Mouse (Mus musculus) lung, embryonic 16.5 days (tissue): Measurements from ENCODE around the gene Bbs9. TPM values are rescaled to one million over a fixed set of nuclear protein-coding genes. Genes with fewer than 3 reads are reported as not detected.
A peak's percentile ranks its signal among the peaks of the same experiment; 100 is the strongest.

Experiments
- ATAC-seq: fragments of 200-750 bp; cut with Nextera tagmentation; 2 replicates; pipeline ENCODE4 v1.8.0; 2017; ENCODE audit warnings: low read depth, mild to moderate bottlenecking, moderate library complexity
- H3K27ac ChIP-seq: fragments of 300-500 bp; sonication (generic); 2 replicates; pipeline ENCODE4 v1.5.1; 2014; ENCODE audit warnings: mild to moderate bottlenecking, control low read depth, low read length
- H3K27me3 ChIP-seq: fragments of 300-500 bp; sonication (generic); 2 replicates; pipeline ENCODE4 v1.6.1; 2014; ENCODE audit warnings: low read depth, low read length, mixed read lengths; ENCODE audit not compliant: control insufficient read depth, insufficient read depth
- H3K36me3 ChIP-seq: fragments of 300-500 bp; sonication (generic); 2 replicates; pipeline ENCODE4 v1.6.1; 2014; ENCODE audit warnings: low read length; ENCODE audit not compliant: control insufficient read depth, insufficient read depth
- H3K4me1 ChIP-seq: fragments of 300-500 bp; sonication (generic); replicated peaks from 2 replicates; pipeline ENCODE4 v1.6.1; 2014; ENCODE audit warnings: low read length, mixed read lengths; ENCODE audit not compliant: control insufficient read depth, insufficient read depth
- H3K4me2 ChIP-seq: fragments of 300-500 bp; sonication (generic); 2 replicates; pipeline ENCODE4 v1.6.1; 2014; ENCODE audit warnings: low read depth, low read length, control low read depth
- H3K4me3 ChIP-seq: fragments of 300-500 bp; sonication (generic); 2 replicates; pipeline ENCODE4 v1.5.1; 2014; ENCODE audit warnings: mild to moderate bottlenecking, low read length, control low read depth
- H3K9ac ChIP-seq: fragments of 300-500 bp; sonication (generic); 2 replicates; pipeline ENCODE4 v1.6.1; 2014; ENCODE audit warnings: low read length, control low read depth
- H3K9me3 ChIP-seq: fragments of 300-500 bp; sonication (generic); 2 replicates; pipeline ENCODE4 v1.6.1; 2016; ENCODE audit warnings: low read length; ENCODE audit not compliant: control insufficient read depth
- WGBS: fragments of 180-500 bp; shearing (Covaris S2); extraction: QIAGEN DNeasy Blood & Tissue Kit; methylation state at CpG from one replicate; pipeline ENCODE4 v1.1.7; 2014; 5-methylcytosine and 5-hydroxymethylcytosine counted together
- polyA plus RNA-seq: library from polyadenylated mRNA; unstranded; fragments of >200 nt; fragmentation: Nextera tagmentation; extraction: Ambion mirVana; gene quantifications from 2 replicates; pipeline ENCODE4 v1.2.1, GENCODE M21; 2015

The Bbs9 gene
- polyA plus RNA-seq, 1 experiment from 2014 or later: 16.0 TPM

DNA sequence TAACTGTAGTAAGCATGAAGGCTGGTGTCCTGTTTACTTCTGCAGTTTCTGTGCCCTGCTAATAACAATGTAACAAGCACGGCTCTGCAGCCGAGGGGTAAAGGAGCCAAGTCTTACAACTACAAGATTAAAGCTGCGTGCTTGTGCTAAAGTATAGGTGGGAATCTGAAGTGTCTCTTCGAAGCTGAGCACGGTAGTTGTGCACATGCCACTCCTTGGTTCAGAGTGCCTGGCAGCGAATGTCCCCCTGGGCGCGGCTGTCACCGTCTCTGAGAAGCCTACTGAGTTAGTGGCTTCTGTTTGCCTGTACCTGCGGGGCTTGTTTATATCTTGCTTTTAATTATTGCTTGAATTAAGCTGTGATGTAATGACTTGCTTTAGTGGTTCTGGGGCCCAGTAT is 65.6 kb downstream of the Bbs9 start:
- Histone ChIP-seq H3K9ac (no peak overlapping the region), H3K27me3 (no peaks in the 10 kb centered on the region), H3K27ac (no peak overlapping the region), H3K4me1 (no peaks in the 10 kb centered on the region), H3K4me3 (no peak overlapping the region), H3K36me3 (no peaks in the 10 kb centered on the region), H3K9me3 (no peaks in the 10 kb centered on the region), H3K4me2 (no peak overlapping the region)
- WGBS: 57% methylated on average over 10 of the region's 10 CpGs
- ATAC-seq: peak; percentile 52; the same call in 1 of the 2 replicates

DNA sequence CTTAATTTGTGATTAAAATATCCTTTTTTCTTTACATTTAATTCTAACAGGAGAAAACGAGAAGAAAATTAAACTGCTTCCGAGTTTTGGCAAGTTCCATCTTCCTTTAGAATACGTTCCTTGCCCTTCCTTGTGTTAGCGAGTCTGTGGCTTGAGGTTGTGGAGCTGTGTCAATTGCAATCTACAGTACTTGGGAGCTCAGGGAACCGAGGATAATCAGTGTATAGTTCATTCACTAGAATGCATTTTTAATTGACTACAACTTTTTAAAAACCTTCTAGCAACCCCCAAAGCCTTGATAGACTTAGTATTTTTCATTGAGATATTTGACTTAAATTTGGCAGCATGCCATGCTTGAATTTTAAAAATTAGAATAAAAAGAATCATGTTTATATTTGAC is 68.0 kb downstream of the Bbs9 start:
- 69% methylated on average over 5 of the region's 5 CpGs for WGBS
- no peak for ATAC-seq
- no peak overlapping the region for H3K4me3 ChIP-seq
- no peak overlapping the region for H3K27ac ChIP-seq
- H3K9me3 ChIP-seq: no peaks in the 10 kb centered on the region
- no peaks in the 10 kb centered on the region for H3K27me3 ChIP-seq
- H3K4me1 ChIP-seq: no peaks in the 10 kb centered on the region
- no peak overlapping the region for H3K4me2 ChIP-seq
- no peaks in the 10 kb centered on the region for H3K36me3 ChIP-seq
- no peak overlapping the region for H3K9ac ChIP-seq

DNA sequence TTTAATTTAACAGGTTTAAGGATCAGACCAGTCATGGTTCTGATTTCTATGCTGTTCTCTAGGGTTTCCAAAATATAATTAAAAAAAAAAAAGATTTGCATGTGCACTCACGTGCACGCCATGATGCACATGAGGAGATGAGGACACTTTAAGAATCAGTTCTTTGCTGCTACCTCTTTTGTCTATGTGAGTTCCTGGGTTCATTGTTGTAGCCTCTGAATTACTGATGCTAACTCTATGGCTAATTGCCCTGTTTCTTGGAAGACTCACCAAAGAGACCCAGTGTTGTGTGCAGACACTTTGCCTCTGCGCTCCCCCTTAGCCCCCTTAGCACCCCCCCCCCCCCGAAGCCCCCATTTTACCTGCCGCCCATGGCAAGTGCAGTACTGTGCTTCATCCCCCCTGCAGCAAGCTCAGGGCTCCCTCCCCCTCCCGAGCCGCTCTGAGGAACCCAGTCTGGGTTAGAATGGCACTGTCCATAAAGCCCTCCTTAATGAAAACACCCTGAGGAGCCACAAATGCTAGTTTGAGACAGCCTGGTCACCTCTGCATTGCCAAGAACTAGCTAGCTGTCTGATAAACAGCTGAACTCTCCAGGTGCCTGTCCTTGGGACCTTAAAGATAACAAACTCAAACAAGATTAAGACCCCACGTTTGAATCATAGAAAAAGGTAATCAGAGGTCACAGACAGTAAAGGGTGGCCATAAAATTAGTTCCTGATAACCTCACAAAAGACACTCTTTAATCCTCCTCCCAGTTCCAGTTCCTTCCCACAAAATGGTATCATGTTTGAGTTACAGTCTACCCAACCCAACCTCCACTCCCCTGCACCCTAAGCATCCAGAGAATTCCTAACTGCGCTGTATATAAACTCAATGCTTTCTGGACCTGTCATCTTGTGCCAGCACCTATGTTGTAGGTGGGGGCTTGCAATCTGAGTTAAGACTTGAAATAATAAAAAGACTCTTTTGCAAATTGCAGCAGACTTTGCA is 69.1 kb downstream of the Bbs9 start:
- Histone ChIP-seq H3K9ac (no peak overlapping the region), H3K4me2 (no peak overlapping the region), H3K4me1 (no peaks in the 10 kb centered on the region), H3K27ac (no peak overlapping the region), H3K9me3 (no peaks in the 10 kb centered on the region), H3K36me3 (no peaks in the 10 kb centered on the region), H3K4me3 (no peak overlapping the region), H3K27me3 (no peaks in the 10 kb centered on the region)
- no peak for ATAC-seq
- WGBS: 59% methylated on average over 8 of the region's 9 CpGs

- Histone ChIP-seq H3K9me3 (no peaks in the 10 kb centered on the region), H3K27me3 (no peaks in the 10 kb centered on the region), H3K4me3 (no peak overlapping the region), H3K4me1 (no peaks in the 10 kb centered on the region), H3K9ac (no peak overlapping the region), H3K4me2 (no peak overlapping the region), H3K36me3 (no peaks in the 10 kb centered on the region), H3K27ac (no peak overlapping the region)
- no peak for ATAC-seq
- WGBS: 51% methylated on average over 1 of the region's 1 CpGs
Measured at GRCm38 (mm10) chr9:22551273-22551672, 75.8 kb downstream of the Bbs9 start.

DNA sequence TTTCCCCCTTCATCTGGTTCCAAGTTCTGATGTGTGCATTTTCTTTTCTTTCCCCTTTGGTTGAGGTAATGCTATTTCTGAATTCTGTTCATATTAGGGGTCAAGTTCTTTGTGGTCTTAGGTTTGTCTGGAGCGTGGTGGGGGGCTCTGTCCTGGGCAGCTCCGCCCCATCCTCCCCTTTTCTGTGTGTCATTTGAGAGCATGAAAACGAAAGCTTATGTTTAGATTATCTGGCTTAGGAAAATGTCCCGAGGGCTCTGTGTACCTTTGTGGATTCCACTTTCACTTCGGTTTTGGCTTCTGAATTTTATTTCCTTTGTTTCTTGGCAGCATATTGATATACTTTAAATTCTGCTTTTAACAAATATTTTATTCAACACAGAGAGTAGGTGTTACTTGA is 80.6 kb downstream of the Bbs9 start:
- H3K4me3 ChIP-seq: no peak overlapping the region
- H3K9ac ChIP-seq: no peak overlapping the region
- no peak overlapping the region for H3K4me2 ChIP-seq
- no peaks in the 10 kb centered on the region for H3K9me3 ChIP-seq
- H3K36me3 ChIP-seq: no peaks in the 10 kb centered on the region
- no peaks in the 10 kb centered on the region for H3K27me3 ChIP-seq
- H3K4me1 ChIP-seq: no peaks in the 10 kb centered on the region
- 34% methylated on average over 5 of the region's 5 CpGs for WGBS
- no peak for ATAC-seq
- no peak overlapping the region for H3K27ac ChIP-seq

- no peak overlapping the region for H3K9ac ChIP-seq
- 42% methylated on average over 13 of the region's 13 CpGs for WGBS
- H3K4me3 ChIP-seq: no peak overlapping the region
- H3K36me3 ChIP-seq: no peaks in the 10 kb centered on the region
- H3K4me2 ChIP-seq: no peak overlapping the region
- no peak for ATAC-seq
- no peak overlapping the region for H3K27ac ChIP-seq
- H3K4me1 ChIP-seq: no peaks in the 10 kb centered on the region
- no peaks in the 10 kb centered on the region for H3K27me3 ChIP-seq
- no peaks in the 10 kb centered on the region for H3K9me3 ChIP-seq
Measured at GRCm38 (mm10) chr9:22557467-22557866, 82.0 kb downstream of the Bbs9 start.

- H3K4me2 ChIP-seq: no peak overlapping the region
- no peaks in the 10 kb centered on the region; the same call in 1 of the 2 replicates for H3K9me3 ChIP-seq
- 77% methylated on average over 11 of the region's 11 CpGs for WGBS
- no peak overlapping the region for H3K27ac ChIP-seq
- H3K4me3 ChIP-seq: no peak overlapping the region
- H3K36me3 ChIP-seq: no peaks in the 10 kb centered on the region
- H3K4me1 ChIP-seq: no peaks in the 10 kb centered on the region
- H3K27me3 ChIP-seq: no peaks in the 10 kb centered on the region
- ATAC-seq: no peak
- H3K9ac ChIP-seq: no peak overlapping the region
Measured at GRCm38 (mm10) chr9:22563612-22564347, 88.3 kb downstream of the Bbs9 start.

DNA sequence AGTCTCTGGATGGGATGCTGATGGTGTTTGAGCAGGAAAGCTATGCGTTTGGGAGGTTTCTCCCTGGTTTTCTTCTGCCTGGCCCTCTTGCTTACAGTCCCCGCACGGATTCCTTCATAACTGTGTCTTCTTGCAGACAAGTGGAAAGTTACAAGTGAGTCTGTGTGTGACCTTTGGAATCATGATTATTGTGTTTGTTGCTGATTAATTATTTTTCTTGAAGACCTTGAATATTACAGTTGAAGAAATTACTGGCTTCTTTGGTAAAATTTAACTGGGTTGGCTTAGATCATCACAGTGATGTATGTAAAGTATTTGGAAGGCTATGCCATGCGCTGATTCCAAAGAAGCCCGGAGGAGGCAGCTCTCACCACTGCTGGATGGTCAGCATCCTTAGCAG is 92.2 kb downstream of the Bbs9 start:
- Histone ChIP-seq H3K27me3 (no peaks in the 10 kb centered on the region), H3K9ac (no peak overlapping the region), H3K9me3 (no peaks in the 10 kb centered on the region; the same call in 1 of the 2 replicates), H3K4me1 (no peaks in the 10 kb centered on the region), H3K4me3 (no peak overlapping the region), H3K36me3 (no peaks in the 10 kb centered on the region), H3K4me2 (no peak overlapping the region), H3K27ac (no peak overlapping the region)
- no peak for ATAC-seq
- 91% methylated on average over 5 of the region's 5 CpGs for WGBS

DNA sequence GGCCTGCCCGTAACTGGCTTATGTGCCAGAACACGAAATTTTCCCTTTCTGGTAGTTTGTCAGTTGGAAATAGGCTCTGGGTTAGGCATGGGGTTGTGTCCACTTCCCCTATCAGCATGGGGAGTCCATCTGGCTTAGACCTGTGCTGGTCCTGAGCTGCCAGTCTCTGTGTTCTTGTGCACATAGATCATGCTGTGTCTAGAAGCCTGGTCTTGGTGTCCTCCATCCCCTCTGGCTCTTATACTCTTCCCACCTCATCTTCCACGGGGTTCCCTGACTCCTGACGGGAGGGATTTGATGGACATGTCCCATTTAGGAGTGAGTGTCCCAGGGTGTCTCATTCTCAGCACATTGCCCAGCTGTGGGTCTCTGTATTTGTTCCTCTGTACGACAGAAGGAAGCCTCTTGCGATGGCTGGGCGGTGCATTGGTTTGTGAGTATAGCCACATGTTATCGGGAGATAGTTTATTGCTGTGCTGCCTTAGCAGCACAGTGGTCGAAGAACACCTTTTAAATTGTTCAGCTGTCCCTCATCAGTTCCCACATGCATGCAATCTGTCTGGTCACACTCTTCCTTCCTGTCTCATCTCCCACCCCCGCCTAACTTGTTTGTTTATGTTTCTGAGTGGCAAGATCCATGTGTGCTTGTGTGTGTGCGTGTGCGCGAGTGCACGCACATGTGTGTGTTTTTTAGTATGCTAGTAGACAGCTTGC is 101.1 kb downstream of the Bbs9 start:
- no peaks in the 10 kb centered on the region for H3K9me3 ChIP-seq
- no peak overlapping the region for H3K9ac ChIP-seq
- peak; percentile 90 for ATAC-seq
- no peaks in the 10 kb centered on the region for H3K36me3 ChIP-seq
- WGBS: 47% methylated on average over 14 of the region's 14 CpGs
- H3K27ac ChIP-seq: peak overlapping the region; percentile 27; the same call in 1 of the 2 replicates
- peaks cover 4% of the 10 kb centered on the region; the same call in 1 of the 2 replicates for H3K4me1 ChIP-seq
- no peak overlapping the region for H3K4me3 ChIP-seq
- H3K27me3 ChIP-seq: no peaks in the 10 kb centered on the region
- H3K4me2 ChIP-seq: no peak overlapping the region
